Comparison of ENCODE assay signal across 3 mouse cellular contexts in the genomic region with DNA sequence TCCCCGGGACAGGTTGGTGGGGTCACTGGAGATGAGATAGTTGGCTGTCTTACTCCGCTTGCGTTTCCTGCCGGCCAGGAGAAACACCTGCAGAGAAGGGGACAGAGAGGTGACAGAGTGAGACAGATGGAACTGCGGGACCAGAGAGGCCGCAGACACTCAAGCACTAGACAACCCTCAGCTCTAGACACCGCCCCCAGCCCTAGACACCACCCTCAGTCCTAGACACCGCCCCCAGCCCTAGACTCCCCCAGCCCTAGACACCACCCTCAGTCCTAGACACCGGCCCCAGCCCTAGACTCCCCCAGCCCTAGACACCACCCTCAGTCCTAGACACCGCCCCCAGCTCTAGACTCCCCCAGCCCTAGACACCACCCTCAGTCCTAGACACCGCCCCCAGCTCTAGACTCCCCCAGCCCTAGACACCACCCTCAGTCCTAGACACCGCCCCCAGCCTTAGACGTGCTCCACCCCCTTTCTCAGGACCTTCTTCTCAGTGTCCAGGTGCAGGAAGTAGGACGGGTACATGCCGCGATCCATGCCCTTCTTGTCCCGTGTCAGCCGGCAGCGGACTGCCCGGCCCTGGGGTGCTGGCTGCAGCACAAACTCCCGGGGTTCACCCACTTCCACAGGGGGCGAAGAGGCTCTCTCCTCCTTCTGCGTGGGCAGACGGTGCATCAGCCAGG. TPM values are rescaled to one million over a fixed set of nuclear protein-coding genes. Genes with fewer than 3 reads are reported as not detected.
"Had no signal": no experiment of that assay in that cellular context is flagged by ENCODE, and none has a peak within 500 bp of the region (broad histone marks: within the 10 kb centered on the region; RNA-seq: fewer than 3 reads in every experiment).

No protein-coding gene starts in this region.

RNA-seq across cellular contexts. Expression of a gene that starts 6.3 kb away (rescaled TPM):
- total RNA-seq: layer of hippocampus, adult 18-20 months; layer of hippocampus, postnatal 14 days had no signal
- polyA plus RNA-seq: liver, embryonic 16.5 days had no signal
